Mouse (Mus musculus): ENCODE measurements around the gene Npr2.
A peak's percentile ranks its signal among the peaks of the same experiment; 100 is the strongest.

Npr2 gene

GRCm38 (mm10) chr4:43629106-43629817 is 2.5 kb upstream of the Npr2 start:
- no peak for DNase-seq (ENCODE audit: low read depth, low spot score)

GRCm38 (mm10) chr4:43630030-43630581 is 1.6 kb upstream of the Npr2 start:
- DNase-seq (ENCODE audit: low read depth, low spot score) = peak; percentile 73

DNA sequence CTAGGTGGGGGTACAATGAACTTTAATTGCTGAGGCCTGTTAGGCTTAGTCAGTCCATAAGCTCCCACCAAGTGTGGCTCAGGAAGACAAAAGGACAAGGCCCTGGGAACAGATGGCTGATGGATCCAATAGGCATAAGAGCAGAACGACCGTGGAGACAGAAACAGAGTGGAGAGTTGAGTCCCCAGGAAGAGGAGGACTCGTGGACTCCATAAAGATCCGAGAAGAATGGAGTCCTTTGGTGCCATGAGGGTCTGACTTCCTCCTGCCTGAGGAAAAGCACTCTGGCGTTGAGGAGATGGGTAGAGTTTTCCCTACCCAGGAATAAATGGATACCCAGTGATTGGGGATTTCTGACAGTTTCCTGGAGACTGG is 1.1 kb upstream of the Npr2 start:
- DNase-seq (ENCODE audit: low read depth, low spot score) = no peak

DNA sequence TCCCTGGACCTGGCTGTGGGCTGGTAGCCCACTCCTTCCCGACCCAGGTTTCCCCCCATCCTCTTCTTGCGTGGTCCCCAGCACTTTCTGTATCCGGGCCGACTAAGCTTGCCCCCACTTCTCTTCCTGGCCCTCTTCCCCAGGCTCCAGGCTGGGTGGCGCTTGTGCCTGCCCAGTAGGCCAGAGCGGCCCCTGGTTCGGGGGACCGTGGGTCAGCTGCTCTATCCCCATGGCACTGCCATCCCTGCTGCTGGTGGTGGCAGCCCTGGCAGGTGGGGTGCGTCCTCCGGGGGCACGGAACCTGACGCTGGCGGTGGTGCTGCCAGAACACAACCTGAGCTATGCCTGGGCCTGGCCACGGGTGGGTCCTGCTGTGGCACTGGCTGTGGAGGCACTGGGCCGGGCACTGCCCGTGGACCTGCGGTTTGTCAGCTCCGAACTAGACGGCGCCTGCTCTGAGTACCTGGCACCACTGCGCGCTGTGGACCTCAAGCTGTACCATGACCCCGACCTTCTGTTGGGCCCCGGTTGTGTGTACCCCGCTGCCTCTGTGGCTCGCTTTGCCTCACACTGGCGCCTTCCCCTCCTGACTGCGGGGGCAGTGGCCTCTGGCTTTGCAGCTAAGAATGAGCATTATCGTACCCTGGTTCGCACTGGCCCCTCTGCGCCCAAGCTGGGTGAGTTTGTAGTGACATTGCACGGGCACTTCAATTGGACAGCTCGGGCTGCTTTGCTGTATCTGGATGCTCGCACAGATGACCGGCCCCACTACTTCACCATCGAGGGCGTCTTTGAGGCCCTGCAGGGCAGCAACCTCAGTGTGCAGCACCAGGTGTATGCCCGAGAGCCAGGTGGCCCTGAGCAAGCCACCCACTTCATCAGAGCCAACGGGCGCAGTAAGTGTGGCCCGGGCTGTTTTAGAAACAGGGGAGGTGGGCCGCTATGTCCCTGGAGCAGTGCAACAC is 503 bp downstream of the Npr2 start:
- DNase-seq (ENCODE audit: low read depth, low spot score) = no peak

DNA sequence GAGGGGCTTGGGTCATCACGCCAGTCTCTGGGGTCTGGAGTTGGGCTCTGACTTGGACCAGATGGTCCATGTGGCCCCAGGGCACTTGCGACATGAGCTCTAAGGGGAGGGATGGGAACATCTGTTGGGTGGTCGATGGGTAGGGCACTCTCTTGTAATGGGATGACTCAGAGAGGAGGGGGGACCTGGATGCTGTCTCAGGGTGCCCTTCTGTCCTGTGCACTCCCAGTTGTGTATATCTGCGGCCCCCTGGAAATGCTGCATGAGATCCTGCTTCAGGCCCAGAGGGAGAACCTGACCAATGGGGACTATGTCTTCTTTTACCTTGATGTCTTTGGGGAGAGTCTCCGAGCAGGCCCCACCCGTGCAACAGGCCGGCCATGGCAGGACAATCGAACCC is 1.6 kb downstream of the Npr2 start:
- DNase-seq (ENCODE audit: low read depth, low spot score) = no peak

DNA sequence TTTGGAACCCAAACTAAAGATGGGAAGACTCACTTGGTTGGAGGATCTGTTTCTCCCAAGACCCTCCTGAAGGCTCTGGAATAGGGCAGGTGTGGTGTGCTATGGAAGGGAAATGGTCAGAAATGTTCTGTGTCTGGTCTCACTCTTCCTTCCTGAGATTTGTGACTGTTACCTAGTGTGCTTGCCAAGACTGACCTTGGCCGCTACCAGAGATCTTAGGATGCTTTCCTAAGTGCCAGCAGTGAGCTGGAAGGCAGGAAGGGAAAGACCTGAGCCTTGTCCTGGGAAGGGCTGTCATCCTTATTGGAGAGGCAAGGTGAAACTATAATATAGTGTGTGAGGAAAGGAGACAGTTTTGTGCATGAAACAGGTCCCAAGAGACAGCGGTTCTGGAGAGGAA is 2.0 kb downstream of the Npr2 start:
- no peak for DNase-seq (ENCODE audit: low read depth, low spot score)

DNA sequence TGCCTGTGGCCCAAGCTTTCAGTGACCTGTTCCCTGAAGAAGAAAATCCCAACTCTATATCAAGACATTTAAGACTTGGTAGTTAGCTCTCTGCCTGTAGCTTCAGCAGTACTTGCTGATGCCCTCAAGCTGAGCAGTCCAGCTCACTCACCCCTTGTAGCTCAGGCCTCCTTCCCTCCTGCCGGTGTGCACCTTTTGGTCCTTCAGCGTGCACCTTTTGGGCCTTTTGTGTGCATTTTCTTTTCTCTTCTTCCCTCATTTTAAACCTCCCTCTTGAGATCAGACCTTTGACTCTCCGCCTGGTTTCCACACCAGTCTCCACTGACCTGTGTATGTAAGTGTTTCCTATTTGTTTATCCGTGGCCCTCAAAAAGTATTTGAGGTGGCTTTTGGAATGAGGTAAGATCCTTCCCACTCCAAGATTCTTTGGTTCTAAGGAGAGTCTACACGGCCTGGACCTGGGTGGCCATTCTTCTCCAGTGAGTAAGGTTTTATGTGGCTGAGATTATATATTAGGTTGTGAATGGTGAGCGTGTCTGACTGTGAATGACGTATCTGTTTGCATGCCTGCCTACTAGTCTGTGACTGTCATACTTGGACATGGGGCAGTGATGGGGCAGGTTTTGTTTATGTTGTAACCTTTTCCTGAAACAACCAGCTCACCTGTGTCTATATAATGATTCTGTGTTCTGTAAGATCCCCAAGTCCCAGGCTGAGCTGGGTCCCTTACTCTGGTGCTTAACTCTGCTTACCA is 3.1 kb downstream of the Npr2 start:
- no peak for DNase-seq (ENCODE audit: low read depth, low spot score)

DNA sequence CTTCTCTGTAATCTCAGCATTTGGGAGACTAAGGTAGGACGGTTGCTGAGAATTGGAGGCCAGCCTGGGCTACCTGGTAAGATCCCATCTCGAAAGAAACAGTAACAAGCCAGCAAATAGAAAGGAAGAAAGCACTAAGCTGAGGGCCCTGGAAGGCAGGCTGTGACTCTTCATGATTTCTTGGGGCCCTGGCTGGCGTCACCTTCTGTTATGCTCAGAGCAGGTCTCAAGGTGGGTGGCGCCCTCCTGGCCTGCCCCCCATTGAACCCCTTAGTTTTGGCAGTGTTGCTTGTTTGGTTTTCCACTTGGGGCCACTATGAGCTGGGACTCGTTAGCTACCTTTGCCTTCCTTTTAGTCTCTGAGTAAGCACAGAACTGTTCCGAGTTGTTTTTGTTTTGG is 5.0 kb downstream of the Npr2 start:
- DNase-seq (ENCODE audit: low read depth, low spot score) = no peak

DNA sequence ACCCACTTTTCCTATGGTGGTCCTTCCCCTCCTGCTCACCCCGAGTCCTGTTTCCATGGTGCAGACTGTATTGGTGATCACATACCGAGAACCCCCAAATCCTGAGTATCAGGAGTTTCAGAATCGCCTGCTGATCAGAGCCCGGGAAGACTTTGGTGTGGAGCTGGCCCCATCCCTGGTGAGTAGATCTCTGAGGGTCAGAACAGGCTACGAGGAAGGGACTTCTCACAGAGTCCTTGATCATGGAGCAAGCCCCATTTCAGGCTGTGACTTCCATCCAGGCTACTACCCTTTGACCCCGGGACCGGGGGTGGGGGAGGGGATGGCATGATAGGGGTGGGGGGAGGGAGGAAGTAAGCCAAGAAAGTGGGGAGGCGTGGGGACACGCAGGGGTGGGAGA is 8.3 kb downstream of the Npr2 start:
- no peak for DNase-seq (ENCODE audit: low read depth, low spot score)

DNA sequence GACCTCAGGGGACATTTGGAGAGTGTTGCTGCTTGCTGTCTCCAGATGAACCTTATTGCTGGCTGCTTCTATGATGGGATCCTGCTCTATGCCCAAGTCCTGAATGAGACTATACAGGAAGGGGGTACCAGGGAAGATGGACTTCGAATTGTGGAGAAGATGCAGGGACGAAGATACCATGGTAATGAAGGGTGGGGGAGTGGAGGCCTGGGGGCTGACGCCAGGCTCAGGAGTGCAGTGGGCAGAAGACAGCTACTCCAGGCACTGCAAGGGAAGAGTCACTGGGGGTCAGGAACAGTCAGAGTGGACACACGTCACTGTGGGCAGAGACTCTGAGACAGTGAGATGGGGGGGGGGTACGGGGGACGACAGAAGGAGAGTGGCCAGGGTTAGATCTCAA is 8.8 kb downstream of the Npr2 start:
- DNase-seq (ENCODE audit: low read depth, low spot score) = no peak

DNA sequence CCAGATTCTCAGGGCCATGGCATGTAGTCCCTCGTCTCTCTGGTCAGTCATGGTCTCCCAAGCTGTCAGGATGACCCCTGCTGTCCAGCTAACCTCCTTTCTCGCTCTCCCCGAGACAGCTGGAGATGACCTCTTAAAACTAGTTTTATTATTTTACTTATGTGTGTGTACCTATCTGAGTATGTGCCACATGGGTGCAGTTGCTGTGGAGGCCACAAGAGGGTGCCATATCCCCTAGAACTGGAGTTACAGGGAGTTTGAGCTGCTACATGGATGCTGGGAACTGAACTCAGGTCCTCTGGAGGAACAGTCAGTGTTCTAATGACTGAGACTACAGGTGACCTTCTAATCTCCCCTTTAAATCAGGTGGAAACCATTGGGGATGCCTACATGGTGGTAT is 18.0 kb downstream of the Npr2 start:
- no peak for DNase-seq (ENCODE audit: low read depth, low spot score)

DNA sequence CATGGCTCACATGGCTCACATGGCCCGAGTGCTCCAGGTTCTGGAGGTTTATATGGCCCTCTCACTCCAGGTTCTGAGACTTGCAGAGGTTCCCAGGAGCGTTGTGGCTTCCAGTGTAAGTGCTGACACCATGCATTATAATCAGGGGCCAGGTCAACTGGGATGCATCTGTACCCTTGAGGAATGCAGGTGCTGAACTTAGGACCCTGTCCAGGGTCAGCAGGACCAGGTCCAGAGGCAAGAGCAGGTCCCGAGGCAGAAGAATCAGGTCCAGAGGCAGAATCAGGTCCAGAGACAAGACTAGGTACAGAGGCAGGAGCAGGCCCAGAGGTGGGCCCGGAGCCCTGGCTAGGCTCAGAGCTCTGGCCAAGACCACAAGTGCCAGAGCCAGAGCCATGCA is 21.0 kb downstream of the Npr2 start:
- DNase-seq (ENCODE audit: low read depth, low spot score) = no peak

- DNase-seq (ENCODE audit: low read depth, low spot score) = no peak
Observed at GRCm38 (mm10) chr4:43653161-43654015, 21.7 kb downstream of the Npr2 start, which contains the start of gene Spag8. Gene Spag8, minus strand, starts transcription at chr4:43653594.

- DNase-seq (ENCODE audit: low read depth, low spot score) = no peak
Observed at GRCm38 (mm10) chr4:43655656-43656338, 24.1 kb downstream of the Npr2 start.

- DNase-seq (ENCODE audit: low read depth, low spot score) = peak; percentile 92
Observed at GRCm38 (mm10) chr4:43656339-43657109, 24.8 kb downstream of the Npr2 start, which contains the start of gene Hint2. Gene Hint2, minus strand, starts transcription at chr4:43656466.

GRCm38 (mm10) chr4:43657146-43657545 is 25.4 kb downstream of the Npr2 start:
- DNase-seq (ENCODE audit: low read depth, low spot score) = no peak

- DNase-seq (ENCODE audit: low read depth, low spot score) = no peak
Observed at GRCm38 (mm10) chr4:43666412-43666811, 34.7 kb downstream of the Npr2 start.

DNA sequence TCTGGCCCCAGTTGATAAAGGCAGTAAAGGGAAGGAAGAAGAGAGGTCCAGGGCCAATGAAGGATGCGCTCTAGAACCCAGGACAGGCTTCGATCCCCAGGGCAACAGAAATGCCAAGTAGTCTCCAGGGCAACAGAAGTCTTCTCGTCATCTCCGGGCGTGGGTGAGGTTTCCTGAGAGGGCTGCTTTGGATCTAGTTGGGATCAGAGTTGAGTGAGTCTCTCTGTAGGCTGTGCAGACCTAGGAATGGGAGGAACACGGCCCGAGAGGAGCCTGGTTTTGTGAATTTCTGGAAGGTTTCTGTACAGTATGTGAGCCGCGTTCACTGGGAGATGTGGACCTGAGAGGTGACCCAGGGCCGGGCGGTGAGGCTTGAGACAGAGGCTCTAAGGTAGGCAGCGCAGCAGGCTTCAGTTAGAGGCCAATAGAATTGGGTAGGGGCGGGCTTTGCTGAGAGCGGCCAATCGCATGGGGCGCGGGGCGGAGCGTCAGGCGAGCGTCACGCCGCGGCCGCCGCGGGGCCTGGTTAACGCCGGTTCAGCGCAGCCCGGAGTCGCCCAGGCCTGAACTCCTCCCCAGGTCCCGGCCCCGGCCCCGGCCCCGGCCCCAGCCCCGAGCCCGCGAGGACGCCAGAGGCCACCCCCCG is 37.2 kb downstream of the Npr2 start, which contains the start of the genes Tmem8b and Fam221b:
TSS of gene Tmem8b (plus strand) at position 190 of the 646 bp plus-strand sequence.
TSS of gene Fam221b (minus strand) at position 364 of the 646 bp plus-strand sequence.
- peak; percentile 78 for DNase-seq (ENCODE audit: low read depth, low spot score)

- DNase-seq (ENCODE audit: low read depth, low spot score) = peak; percentile 38
Observed at GRCm38 (mm10) chr4:43669428-43669794, 37.7 kb downstream of the Npr2 start.

All from embryo, embryonic 11.5 days (tissue).